Mouse (Mus musculus): ENCODE measurements around the gene Chrdl2. TPM values are rescaled to one million over a fixed set of nuclear protein-coding genes. Genes with fewer than 3 reads are reported as not detected.

Chrdl2 gene
- total and polyA plus RNA-seq, 2 experiments from 2014 or later = 0.67 TPM; not detected in 1

DNA sequence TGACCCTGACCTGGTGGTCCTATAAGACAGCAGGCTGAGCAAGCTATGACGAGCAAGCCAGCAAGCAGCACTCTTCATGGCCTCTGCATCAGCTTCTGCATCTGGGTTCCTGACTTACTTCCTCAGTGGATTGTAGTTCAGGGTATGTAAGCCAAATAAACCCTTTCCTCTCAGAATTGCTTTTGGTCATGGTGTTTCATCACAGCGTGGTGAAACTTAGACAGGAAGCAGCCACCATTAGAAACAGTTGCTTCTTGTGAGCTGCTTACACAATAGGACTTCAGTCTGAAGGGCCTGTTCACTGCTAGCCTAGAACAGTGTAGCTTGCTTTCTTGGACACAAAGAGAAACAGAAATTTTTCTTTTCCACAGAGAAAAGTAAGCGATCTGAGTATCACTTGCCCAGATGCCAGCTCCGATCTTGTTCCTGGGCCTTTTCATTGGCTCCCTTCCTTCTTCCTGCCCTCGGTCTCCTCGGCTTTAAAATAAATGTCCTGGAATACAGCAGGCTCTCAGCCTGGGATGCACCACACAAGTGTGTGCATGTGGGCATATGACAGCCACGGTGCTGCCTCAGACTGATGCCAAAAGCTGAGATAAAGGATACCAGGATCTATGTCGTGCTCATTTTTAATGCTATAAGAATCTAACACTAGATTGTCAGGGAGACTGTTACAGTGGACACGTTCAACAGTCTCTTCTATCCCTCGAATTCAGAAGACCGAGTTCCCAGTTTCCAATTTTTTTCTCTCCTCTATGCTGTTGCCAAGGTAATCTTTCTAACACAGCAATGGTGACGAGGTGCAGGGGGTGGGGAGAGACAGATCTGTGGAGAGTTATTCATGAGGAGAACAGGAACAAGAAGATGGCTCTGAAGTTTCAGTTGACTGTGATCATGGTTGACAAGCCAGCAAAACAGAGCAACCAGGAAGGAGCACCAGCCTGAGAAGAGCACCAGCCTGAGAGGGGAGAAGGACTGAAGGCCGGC is 23.4 kb upstream of the Chrdl2 start:
- ATAC-seq (no peak), DNase-seq (no peak)
- H3K4me3 ChIP-seq (ENCODE audit: low read depth, low read length) = no peak overlapping the region
- H3K27me3 ChIP-seq (ENCODE audit: insufficient read depth, low read length) = no peaks in the 10 kb centered on the region
- no peaks in the 10 kb centered on the region for H3K36me3 ChIP-seq (ENCODE audit: insufficient read depth)
- no peak overlapping the region for H3K27ac ChIP-seq (ENCODE audit: low read depth, low read length)
- WGBS = 71% methylated on average over 13 of the region's 13 CpGs
- no peak overlapping the region for H3K9ac ChIP-seq
- no peak overlapping the region for H3K4me2 ChIP-seq (ENCODE audit: low read depth)
- H3K9me3 ChIP-seq (ENCODE audit: low read length) = no peaks in the 10 kb centered on the region
- TF ChIP-seq CTCF (IDR thresholded peaks at IDR 0.05; ENCODE audit: low read depth) = no peak
- 0 out of 2 replicates have a peak, but pooled peaks cover 3% of the 10 kb centered on the region for H3K4me1 ChIP-seq (ENCODE audit: insufficient read depth)

DNA sequence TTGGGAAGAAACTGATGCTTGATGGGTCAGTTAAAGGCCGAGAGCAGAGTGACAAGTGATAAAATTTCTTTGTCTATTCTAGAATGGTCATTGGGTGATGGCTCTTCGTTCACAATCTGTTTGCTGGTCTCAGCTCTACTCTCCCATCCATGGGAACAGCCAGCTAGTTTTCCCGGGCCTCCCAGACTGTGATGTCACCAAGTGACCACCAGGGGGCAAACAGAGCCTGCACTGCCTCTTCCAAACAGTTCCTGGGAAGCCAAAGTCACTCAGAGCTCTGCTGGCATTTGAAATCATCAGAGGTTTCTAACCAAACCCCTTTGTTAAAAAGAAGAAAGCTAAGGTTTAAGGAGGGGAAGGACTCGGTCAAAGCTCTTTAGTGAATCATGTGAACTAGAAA is 17.2 kb upstream of the Chrdl2 start:
- ATAC-seq (peak; percentile 82), DNase-seq (peak; percentile 89)
- 2% methylated on average over 4 of the region's 4 CpGs for WGBS
- no peak overlapping the region for H3K4me3 ChIP-seq (ENCODE audit: low read depth, low read length)
- H3K4me2 ChIP-seq (ENCODE audit: low read depth) = no peak overlapping the region
- H3K9ac ChIP-seq = no peak overlapping the region
- H3K36me3 ChIP-seq (ENCODE audit: insufficient read depth) = no peaks in the 10 kb centered on the region
- H3K4me1 ChIP-seq (ENCODE audit: insufficient read depth) = no peaks in the 10 kb centered on the region
- H3K27ac ChIP-seq (ENCODE audit: low read depth, low read length) = no peak overlapping the region
- no peaks in the 10 kb centered on the region for H3K27me3 ChIP-seq (ENCODE audit: insufficient read depth, low read length)
- peak; percentile 96 for TF ChIP-seq CTCF (IDR thresholded peaks at IDR 0.05; ENCODE audit: low read depth)
- no peaks in the 10 kb centered on the region for H3K9me3 ChIP-seq (ENCODE audit: low read length)

- H3K27ac ChIP-seq (ENCODE audit: low read depth, low read length) = no peak overlapping the region
- H3K4me1 ChIP-seq (ENCODE audit: insufficient read depth) = no peaks in the 10 kb centered on the region
- ATAC-seq (no peak), DNase-seq (peak; percentile 45)
- H3K4me2 ChIP-seq (ENCODE audit: low read depth) = no peak overlapping the region
- no peaks in the 10 kb centered on the region for H3K36me3 ChIP-seq (ENCODE audit: insufficient read depth)
- H3K9ac ChIP-seq = no peak overlapping the region
- H3K27me3 ChIP-seq (ENCODE audit: insufficient read depth, low read length) = no peaks in the 10 kb centered on the region
- no peak overlapping the region for H3K4me3 ChIP-seq (ENCODE audit: low read depth, low read length)
- H3K9me3 ChIP-seq (ENCODE audit: low read length) = no peaks in the 10 kb centered on the region
- 0 out of 2 replicates have a peak, but pooled peaks have one; percentile 25 for TF ChIP-seq CTCF (IDR thresholded peaks at IDR 0.05; ENCODE audit: low read depth)
- 55% methylated on average over 15 of the region's 15 CpGs for WGBS
Observed at GRCm38 (mm10) chr7:99989844-99990760, 15.9 kb upstream of the Chrdl2 start.

- no peak overlapping the region for H3K9ac ChIP-seq
- no peak overlapping the region for H3K4me2 ChIP-seq (ENCODE audit: low read depth)
- ATAC-seq (no peak), DNase-seq (no peak)
- H3K9me3 ChIP-seq (ENCODE audit: low read length) = no peaks in the 10 kb centered on the region
- no peaks in the 10 kb centered on the region for H3K27me3 ChIP-seq (ENCODE audit: insufficient read depth, low read length)
- H3K4me3 ChIP-seq (ENCODE audit: low read depth, low read length) = no peak overlapping the region
- TF ChIP-seq CTCF (IDR thresholded peaks at IDR 0.05; ENCODE audit: low read depth) = no peak
- WGBS = 82% methylated on average over 8 of the region's 8 CpGs
- no peaks in the 10 kb centered on the region for H3K4me1 ChIP-seq (ENCODE audit: insufficient read depth)
- H3K36me3 ChIP-seq (ENCODE audit: insufficient read depth) = no peaks in the 10 kb centered on the region
- no peak overlapping the region for H3K27ac ChIP-seq (ENCODE audit: low read depth, low read length)
Observed at GRCm38 (mm10) chr7:99990990-99991707, 14.8 kb upstream of the Chrdl2 start.

- DNase-seq = no peak
- 84% methylated on average over 7 of the region's 7 CpGs for WGBS
- no peak overlapping the region for H3K4me2 ChIP-seq (ENCODE audit: low read depth)
Observed at GRCm38 (mm10) chr7:99993159-99993558, 12.8 kb upstream of the Chrdl2 start.

GRCm38 (mm10) chr7:99995186-99995585 is 10.8 kb upstream of the Chrdl2 start:
- H3K4me3 ChIP-seq (ENCODE audit: low read depth, low read length) = no peak overlapping the region
- no peak overlapping the region for H3K9ac ChIP-seq
- no peak for TF ChIP-seq CTCF (IDR thresholded peaks at IDR 0.05; ENCODE audit: low read depth)
- WGBS = 76% methylated on average over 7 of the region's 7 CpGs
- no peaks in the 10 kb centered on the region for H3K4me1 ChIP-seq (ENCODE audit: insufficient read depth)
- no peaks in the 10 kb centered on the region for H3K36me3 ChIP-seq (ENCODE audit: insufficient read depth)
- ATAC-seq = no peak
- no peak overlapping the region for H3K27ac ChIP-seq (ENCODE audit: low read depth, low read length)
- no peak for DNase-seq
- no peaks in the 10 kb centered on the region for H3K27me3 ChIP-seq (ENCODE audit: insufficient read depth, low read length)
- no peak overlapping the region for H3K4me2 ChIP-seq (ENCODE audit: low read depth)
- H3K9me3 ChIP-seq (ENCODE audit: low read length) = no peaks in the 10 kb centered on the region

More at GRCm38 (mm10) chr7:99993159-99993558, 12.8 kb upstream of the Chrdl2 start:
- H3K4me1 ChIP-seq (ENCODE audit: insufficient read depth) = no peaks in the 10 kb centered on the region
- no peak overlapping the region for H3K9ac ChIP-seq
- no peaks in the 10 kb centered on the region for H3K9me3 ChIP-seq (ENCODE audit: low read length)
- ATAC-seq = no peak
- TF ChIP-seq CTCF (IDR thresholded peaks at IDR 0.05; ENCODE audit: low read depth) = no peak
- H3K36me3 ChIP-seq (ENCODE audit: insufficient read depth) = no peaks in the 10 kb centered on the region
- no peak overlapping the region for H3K4me3 ChIP-seq (ENCODE audit: low read depth, low read length)
- H3K27me3 ChIP-seq (ENCODE audit: insufficient read depth, low read length) = no peaks in the 10 kb centered on the region
- H3K27ac ChIP-seq (ENCODE audit: low read depth, low read length) = no peak overlapping the region

All from forebrain, postnatal 0 days (tissue).